Mouse (Mus musculus) lung, postnatal 14 days (tissue): Measurements from ENCODE around the gene Ccdc171.
"Not testable (repeated sequence)": the region's sequence is repeated elsewhere in the genome, so short reads cannot be mapped to it uniquely, and the experiment has no call there.

Source experiments
- DNase-seq: peaks from one replicate; pipeline ENCODE4 v3.0.0; 2021

Gene Ccdc171

GRCm38 (mm10) chr4:83658415-83658814, 133.1 kb downstream of the Ccdc171 start:
- DNase-seq: no peak

GRCm38 (mm10) chr4:83659411-83659810, 134.1 kb downstream of the Ccdc171 start:
- no peak for DNase-seq

- DNase-seq: no peak
Observed at GRCm38 (mm10) chr4:83661519-83662271, 136.3 kb downstream of the Ccdc171 start.

- DNase-seq: no peak
Observed at GRCm38 (mm10) chr4:83662301-83662700, 137.0 kb downstream of the Ccdc171 start.

- DNase-seq: no peak
Observed at GRCm38 (mm10) chr4:83669552-83669951, 144.2 kb downstream of the Ccdc171 start.

- DNase-seq: not testable (repeated sequence)
Observed at GRCm38 (mm10) chr4:83675308-83675707, 150.0 kb downstream of the Ccdc171 start.

- DNase-seq: no peak
Observed at GRCm38 (mm10) chr4:83676444-83676843, 151.1 kb downstream of the Ccdc171 start.

- DNase-seq: no peak
Observed at GRCm38 (mm10) chr4:83681081-83681480, 155.7 kb downstream of the Ccdc171 start.

GRCm38 (mm10) chr4:83682866-83683265, 157.5 kb downstream of the Ccdc171 start:
- DNase-seq: no peak

- no peak for DNase-seq
Observed at GRCm38 (mm10) chr4:83700190-83700589, 174.8 kb downstream of the Ccdc171 start.

GRCm38 (mm10) chr4:83716996-83717395, 191.7 kb downstream of the Ccdc171 start:
- no peak for DNase-seq

- no peak for DNase-seq
Observed at GRCm38 (mm10) chr4:83719816-83720215, 194.5 kb downstream of the Ccdc171 start.

GRCm38 (mm10) chr4:83725136-83725535, 199.8 kb downstream of the Ccdc171 start:
- DNase-seq: no peak

- no peak for DNase-seq
Observed at GRCm38 (mm10) chr4:83739137-83739890, 214.0 kb downstream of the Ccdc171 start.

GRCm38 (mm10) chr4:83739891-83740277, 214.5 kb downstream of the Ccdc171 start:
- DNase-seq: no peak

GRCm38 (mm10) chr4:83742806-83743460, 217.6 kb downstream of the Ccdc171 start:
- no peak for DNase-seq

GRCm38 (mm10) chr4:83775136-83775535, 249.8 kb downstream of the Ccdc171 start:
- DNase-seq: no peak

GRCm38 (mm10) chr4:83780044-83780443, 254.7 kb downstream of the Ccdc171 start:
- DNase-seq: no peak

- DNase-seq: no peak
Observed at GRCm38 (mm10) chr4:83785115-83785514, 259.8 kb downstream of the Ccdc171 start.

- DNase-seq: no peak
Observed at GRCm38 (mm10) chr4:83791811-83792210, 266.5 kb downstream of the Ccdc171 start.

GRCm38 (mm10) chr4:83794315-83794922, 269.1 kb downstream of the Ccdc171 start:
- DNase-seq: peak; percentile 42

GRCm38 (mm10) chr4:83794930-83795459, 269.6 kb downstream of the Ccdc171 start:
- DNase-seq: no peak

- no peak for DNase-seq
Observed at GRCm38 (mm10) chr4:83797976-83798375, 272.6 kb downstream of the Ccdc171 start.
